Mouse (Mus musculus): Measurements from ENCODE around the gene Mks1. TPM values are rescaled to one million over a fixed set of nuclear protein-coding genes. Genes with fewer than 3 reads are reported as not detected.

The Mks1 gene
- total RNA-seq, 2 experiments from 2014 or later: 5.6 to 5.7 TPM

DNA sequence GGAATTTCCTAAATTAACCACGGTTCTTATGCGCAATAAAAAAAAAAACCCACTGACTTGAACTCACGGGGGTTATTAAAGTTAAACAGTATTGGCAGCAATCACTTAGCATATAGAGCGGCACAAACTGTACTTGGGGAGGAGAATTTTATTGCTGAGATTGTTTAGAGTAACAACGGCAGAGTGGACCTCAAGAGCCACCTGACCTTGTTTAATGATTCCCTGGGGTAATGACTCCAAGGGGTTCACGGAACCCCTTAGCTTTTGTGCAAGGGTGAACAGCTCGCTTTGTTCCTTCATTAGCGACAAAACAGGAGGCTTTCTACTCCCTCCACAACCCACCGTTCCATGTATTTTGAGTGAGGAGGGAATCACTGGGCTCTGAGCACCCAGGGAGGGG lies 26.8 kb downstream of the Mks1 start:
- DNase-seq: no peak

- no peak for DNase-seq
Observed at GRCm38 (mm10) chr11:87881714-87882113, 28.7 kb downstream of the Mks1 start.

- DNase-seq: peak; percentile 20
Observed at GRCm38 (mm10) chr11:87883493-87883892, 30.5 kb downstream of the Mks1 start.

DNA sequence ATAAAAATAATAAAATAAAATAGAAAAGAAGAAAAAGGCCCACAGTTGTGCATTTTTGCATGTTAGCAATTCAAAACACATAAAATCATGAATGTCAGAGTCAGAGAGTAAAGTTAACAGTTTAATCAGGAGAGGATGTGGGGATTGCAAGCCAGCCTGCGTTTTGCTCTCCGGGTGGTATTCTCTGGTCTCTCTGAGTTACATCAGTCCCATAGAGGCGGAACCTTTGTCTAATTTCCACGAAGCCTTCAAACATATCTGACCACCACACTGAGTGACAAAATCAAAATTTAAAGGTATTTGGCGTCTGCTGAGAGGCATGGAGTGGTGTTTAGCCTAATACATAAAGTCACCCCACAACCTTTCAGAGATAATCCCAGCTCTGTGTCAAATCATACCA lies 31.8 kb downstream of the Mks1 start:
- DNase-seq: no peak

GRCm38 (mm10) chr11:87892168-87892567 lies 39.2 kb downstream of the Mks1 start, which contains the start of gene Olfr462:
Olfr462 (minus strand) TSS chr11:87892268.
- no peak for DNase-seq

GRCm38 (mm10) chr11:87897287-87897686 lies 44.3 kb downstream of the Mks1 start, which contains the start of gene Olfr463:
Olfr463 (minus strand) TSS chr11:87897387.
- no peak for DNase-seq

DNA sequence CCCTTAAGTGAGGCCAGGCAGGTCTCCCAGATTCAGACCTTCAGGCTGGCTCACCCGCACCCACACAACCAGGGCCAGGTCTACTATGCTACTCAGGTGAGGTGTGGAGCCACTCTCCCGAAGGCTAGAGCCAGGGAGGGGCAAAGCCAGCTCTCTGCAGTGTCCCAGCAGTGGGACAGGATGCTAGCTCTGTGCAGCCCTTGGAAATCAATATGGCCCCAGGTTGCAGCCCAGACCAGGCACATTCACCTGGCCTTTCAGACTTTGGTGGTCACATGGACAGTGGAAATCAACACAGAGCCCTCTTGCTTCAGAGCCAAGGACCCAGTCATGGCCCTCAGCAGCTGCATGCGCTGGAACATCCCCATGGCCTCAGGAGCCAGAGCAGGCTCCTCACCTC lies 51.3 kb downstream of the Mks1 start:
- no peak for DNase-seq

Other genes starting within 250 kb of the Mks1 start
- gene Hsf5, start 236.1 kb upstream of the Mks1 start, total RNA-seq (2021): under 1 TPM; 0.09 to 0.10 TPM
- under 1 TPM; 0.36 to 0.95 TPM for gene Rnf43, start 190.5 kb upstream of the Mks1 start, total RNA-seq (2021)
- gene Supt4a, start 115.7 kb upstream of the Mks1 start, total RNA-seq (2021): 10 to 100 TPM; 47.9 to 49.9 TPM
- gene Tspoap1, start 92.7 kb upstream of the Mks1 start, total RNA-seq (2021): under 1 TPM in 1 of 2 experiments, not detected in 1; 0.07 TPM
- under 1 TPM; 0.14 to 0.33 TPM for gene Mpo, start 59.6 kb upstream of the Mks1 start, total RNA-seq (2021)
- not detected for gene Lpo, start 24.9 kb upstream of the Mks1 start, total RNA-seq (2021)
- gene Epx, start 22.3 kb downstream of the Mks1 start, total RNA-seq (2021): not detected
- gene Olfr462, start 39.1 kb downstream of the Mks1 start, total RNA-seq (2021): not detected
- gene Olfr463, start 44.2 kb downstream of the Mks1 start, total RNA-seq (2021): not detected
- gene Olfr464, start 67.8 kb downstream of the Mks1 start, total RNA-seq (2021): not detected
- 100 to 1,000 TPM; 202 to 205 TPM for gene Dynll2, start 134.3 kb downstream of the Mks1 start, total RNA-seq (2021)
- gene Srsf1, start 194.2 kb downstream of the Mks1 start, total RNA-seq (2021): 100 to 1,000 TPM; 207 to 224 TPM
- gene Vezf1, start 215.1 kb downstream of the Mks1 start, total RNA-seq (2021): 10 to 100 TPM; 36.7 to 41.3 TPM
- 10 to 100 TPM; 39.5 to 40.0 TPM for gene Cuedc1, start 244.8 kb downstream of the Mks1 start, total RNA-seq (2021)